Mouse (Mus musculus): ENCODE data around the gene Myof.

Myof gene

GRCm38 (mm10) chr19:38038267-38038666 is 5.1 kb downstream of the Myof start:
- no peak for DNase-seq

DNA sequence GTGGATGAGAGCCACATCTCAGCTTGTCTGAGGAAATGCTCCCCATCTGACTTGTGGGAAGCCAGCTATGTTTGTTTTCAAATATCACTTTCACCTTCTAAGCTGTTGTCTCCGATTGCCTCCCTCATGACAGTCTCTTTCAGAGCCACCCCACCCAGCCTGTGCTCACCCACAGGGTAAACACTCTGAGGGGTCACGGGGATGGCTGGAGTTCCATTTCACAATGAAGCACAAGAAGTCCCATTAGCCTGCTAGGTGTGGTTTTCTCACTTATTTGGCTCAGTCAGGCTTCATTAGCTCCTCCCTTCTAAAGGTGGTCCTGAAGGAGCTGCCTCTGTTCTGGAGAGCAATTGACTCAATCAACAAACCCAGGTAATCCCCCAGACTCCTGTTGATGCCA is 7.6 kb downstream of the Myof start:
- DNase-seq: no peak

- DNase-seq: no peak
Observed at GRCm38 (mm10) chr19:38034696-38035095, 8.7 kb downstream of the Myof start.

DNA sequence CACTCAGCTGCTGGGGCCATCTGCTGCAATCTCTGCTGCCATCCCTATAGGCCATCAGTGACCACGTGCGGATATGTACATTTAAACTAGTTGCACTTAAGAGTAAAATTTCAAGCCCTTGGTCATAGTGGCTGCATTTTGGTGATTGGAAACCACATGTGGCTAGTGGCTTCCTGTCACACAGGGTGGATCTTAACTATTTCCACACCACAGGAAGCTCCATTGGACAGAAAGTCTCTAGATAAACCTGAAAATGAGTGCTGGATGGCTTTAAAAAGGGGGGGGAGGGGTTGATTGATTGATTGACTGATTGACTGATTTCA is 9.7 kb downstream of the Myof start:
- no peak for DNase-seq

DNA sequence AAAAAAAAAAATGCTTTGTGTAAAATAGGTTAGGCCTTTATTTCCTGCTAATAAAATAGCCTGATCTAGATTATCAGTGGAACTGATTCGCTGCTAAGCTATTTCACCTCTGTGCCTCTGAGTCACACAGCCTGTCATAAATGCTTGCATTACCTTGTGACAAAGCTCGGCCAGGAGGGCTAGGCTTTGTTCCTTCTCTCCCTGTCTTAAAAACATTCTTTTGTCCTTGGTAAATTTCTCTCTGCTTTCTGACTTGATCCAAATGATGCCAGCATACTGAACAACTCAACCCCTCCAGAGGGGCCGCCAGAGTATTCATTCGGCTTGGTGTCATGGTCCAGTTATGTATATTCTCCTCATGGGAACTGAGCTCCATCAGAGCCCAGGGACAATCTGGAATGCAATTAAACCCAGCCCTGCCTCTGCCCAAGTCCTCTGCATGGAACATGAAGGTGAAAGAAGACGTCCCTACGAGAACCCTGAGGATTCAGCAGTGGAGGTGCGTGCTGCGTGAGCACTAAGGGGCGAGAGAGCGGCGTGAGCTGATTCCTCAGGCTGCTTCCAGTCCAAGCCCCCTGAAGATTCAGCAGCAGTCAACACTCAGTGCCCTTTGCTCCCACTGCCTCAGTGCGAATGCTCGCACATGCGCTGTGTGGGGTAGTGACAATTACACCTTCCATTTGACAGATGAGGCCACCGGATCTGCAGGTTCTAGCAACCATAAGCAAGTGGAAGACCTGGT is 10.2 kb downstream of the Myof start:
- DNase-seq: no peak

GRCm38 (mm10) chr19:38031144-38031543 is 12.2 kb downstream of the Myof start:
- no peak for DNase-seq

- peak; percentile 41 for DNase-seq
Observed at GRCm38 (mm10) chr19:38030673-38031137, 12.7 kb downstream of the Myof start.

DNA sequence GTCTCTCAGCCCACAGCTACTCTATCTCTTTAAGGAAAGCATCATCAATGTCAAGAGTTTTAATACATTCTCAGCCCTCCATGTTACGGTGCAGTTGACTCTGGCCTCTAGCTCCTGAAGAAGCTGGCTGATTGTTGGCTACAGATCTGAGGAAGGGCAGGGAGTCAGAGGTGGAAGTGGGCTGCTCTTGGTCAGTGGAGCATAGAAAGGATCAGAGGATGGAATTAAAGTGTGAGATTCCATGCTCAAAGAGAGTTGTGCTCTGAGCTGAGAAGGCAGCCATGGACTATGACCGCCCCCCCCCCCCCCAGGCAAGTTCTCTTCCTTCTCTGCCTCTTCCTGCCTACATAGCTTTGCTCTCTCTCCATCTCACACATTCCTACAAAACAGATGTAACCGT is 13.5 kb downstream of the Myof start:
- DNase-seq: no peak

DNA sequence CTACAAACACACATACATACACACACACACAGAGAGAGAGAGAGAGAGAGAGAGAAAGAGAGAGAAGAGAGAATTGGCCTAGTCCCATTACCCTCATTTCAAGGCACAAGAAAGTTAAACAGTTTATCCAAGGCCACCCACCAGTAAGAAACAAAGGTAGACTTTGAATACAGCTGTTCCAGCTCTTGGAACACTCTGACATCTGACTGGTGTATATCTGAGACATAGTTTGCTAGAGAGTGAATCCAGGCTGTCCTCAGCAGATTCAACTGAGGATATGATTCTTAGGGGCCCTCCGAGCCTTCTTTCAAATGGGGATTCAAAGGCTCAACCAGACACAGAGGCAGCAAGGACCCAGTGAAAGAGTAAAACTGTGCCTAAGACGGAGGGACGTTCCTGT is 14.1 kb downstream of the Myof start:
- DNase-seq: no peak

DNA sequence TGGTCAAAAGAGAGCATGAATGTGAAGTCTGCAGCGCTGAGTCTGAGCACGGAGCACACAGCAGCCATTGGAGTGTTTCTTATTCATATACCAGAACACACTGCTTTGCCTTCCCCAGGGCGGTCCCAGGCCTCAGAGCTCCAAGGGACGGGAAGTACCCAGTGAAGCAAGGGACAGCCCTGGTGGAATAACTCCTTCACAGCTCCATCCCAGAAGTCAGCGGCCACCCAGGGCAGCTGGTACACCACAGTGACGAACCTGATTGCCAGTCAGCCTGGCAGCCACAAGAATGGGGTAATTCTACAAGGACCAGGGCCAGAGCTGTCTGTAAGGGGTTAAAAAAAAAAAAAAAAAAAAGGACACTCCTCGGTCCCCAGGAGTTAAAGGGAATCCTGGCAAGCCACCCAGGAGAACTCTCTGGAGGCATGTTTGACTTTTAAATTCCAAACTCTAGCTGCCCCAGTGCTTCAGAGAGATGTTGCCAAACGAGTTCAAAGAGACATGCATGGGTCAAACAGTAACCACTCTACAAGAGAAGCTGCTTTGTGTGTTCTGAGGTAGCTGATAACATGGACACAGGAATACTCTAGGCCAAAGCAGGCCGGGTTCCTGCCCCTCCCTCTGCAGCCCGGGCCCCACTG is 15.4 kb downstream of the Myof start:
- DNase-seq: no peak

GRCm38 (mm10) chr19:38027389-38027788 is 16.0 kb downstream of the Myof start:
- no peak for DNase-seq

GRCm38 (mm10) chr19:38026211-38026624 is 17.2 kb downstream of the Myof start:
- DNase-seq: no peak

DNA sequence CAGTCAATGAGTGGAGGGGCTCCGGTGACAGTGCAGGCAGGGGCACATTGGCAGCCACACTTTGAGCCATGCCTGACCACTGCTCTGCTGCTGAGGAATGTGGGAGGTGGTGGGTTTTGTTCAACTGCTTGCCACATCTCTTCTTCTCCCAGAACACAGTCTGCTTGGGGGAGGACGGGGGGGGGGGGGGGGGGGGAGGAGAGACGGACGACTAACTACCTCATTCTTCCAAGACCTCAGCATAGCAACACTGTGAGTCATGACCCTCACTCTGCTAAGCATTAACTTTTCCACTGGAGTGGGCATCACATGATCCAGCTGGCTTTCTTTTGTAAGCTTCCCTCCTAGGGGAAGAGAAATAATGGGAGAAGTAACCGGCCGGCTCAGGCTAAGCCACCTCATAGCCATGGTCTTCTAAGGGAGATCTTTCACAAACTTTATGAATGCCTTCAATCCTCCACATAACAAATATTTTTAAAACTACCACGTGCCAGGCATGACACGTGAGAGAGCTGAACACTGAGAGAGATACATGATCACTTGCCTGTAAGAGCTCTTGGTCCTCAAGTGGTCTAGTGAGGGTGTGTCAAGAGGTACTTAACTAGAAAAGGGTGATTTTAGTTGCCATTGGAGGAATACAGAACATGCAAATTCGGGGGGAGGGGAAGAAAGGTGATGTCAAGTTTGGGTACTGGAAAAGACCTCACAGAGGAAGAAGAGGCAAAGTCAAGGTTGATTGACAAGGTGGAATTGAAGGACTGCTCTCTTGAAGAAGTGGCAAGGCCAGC is 17.9 kb downstream of the Myof start:
- DNase-seq: no peak

DNA sequence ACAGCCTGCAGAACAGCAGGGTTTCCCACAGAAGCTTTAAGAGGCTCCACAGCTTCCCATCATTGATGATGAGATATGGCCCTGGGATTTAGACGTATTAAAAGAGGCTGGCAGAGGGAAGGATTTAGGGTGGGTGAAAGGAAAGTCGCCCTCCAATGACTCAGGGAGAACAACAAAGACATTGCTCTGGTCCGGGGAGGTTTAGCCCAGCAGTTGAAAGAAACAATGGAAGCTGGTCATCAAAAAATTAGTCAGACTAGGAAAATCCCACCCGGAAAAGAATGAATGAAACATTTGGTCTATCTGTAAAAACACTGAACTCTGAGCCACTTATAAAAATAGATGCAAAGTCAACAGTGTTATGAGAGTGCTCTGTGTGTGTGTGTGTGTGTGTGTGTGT is 19.8 kb downstream of the Myof start:
- DNase-seq: no peak

DNA sequence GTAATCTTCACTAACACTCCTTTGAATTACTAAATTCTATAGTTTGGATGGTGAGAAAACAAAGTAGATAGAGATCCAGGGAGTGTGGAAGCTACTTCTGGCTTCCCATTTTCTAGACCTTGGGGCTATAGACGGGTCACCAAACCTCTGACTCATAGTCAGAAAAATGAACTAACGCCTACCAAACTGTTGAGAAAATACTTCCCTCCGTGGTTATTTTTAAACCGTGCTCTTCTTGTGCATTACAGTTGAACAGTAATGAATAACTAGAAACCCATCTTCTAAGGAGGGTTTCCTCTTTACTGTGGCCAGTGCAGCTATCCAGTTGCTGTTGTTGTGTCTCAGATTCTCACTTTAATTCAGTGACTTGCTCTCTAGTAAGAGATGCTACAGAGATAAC is 20.7 kb downstream of the Myof start:
- no peak for DNase-seq

GRCm38 (mm10) chr19:38015873-38016254 is 27.5 kb downstream of the Myof start:
- no peak for DNase-seq

DNA sequence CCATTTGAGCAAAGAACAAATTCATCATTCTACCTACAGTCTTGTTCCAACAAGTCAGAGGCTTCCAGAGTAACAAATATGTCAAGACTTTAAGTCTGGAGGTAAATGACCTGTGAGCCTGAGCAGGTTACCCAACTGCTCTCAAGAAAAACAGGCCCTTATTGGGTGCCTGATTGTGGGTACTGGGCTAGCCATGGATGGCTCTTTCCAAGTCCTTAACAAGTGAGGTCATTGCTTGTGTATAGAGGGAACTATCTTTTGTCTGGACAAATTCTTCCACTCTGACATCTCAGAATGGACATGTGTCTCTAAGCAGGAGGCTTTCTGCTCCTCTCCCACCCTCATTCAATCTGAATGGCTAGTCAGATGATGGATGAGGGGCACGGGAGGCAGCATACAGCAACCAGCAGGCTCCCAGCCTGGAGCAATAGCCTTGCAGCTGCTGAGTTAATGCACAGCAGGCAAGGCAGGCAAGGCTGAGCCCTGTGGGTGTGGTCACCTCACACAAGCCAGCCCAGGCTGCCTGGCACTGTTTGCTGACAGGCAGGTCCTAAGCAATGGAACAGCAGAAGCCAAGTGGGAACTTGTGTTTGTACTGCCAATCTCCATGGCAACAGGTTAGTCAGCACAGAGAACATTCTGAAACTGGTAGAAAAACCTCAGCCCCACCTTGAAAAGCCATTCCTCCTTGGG is 28.1 kb downstream of the Myof start:
- peak; percentile 44 for DNase-seq

DNA sequence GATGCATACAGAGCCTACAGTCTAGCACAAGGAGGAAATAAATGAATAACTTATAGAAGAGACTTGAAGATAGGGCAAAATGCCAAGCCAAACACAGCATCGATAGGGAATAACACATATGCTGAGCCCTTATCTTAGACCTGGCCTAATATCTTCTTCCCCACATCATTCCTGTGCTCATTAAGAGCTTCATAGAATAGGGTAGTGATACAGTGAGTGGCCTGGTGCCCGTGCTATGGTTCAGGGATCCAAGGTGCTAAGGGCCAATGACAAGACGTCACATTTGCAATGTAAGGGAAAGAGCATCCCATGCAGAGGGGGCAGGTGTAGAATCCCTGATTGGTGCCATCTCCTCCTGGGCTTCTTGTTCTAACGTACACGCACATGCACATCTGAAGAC is 28.9 kb downstream of the Myof start:
- no peak for DNase-seq

- no peak for DNase-seq
Observed at GRCm38 (mm10) chr19:38011379-38011778, 32.0 kb downstream of the Myof start.

- DNase-seq: no peak
Observed at GRCm38 (mm10) chr19:38004809-38005380, 38.5 kb downstream of the Myof start.

- DNase-seq: no peak
Observed at GRCm38 (mm10) chr19:38003671-38004521, 39.5 kb downstream of the Myof start.

GRCm38 (mm10) chr19:38002816-38003215 is 40.6 kb downstream of the Myof start:
- no peak for DNase-seq

Data from right cerebral cortex, postnatal 4 days (tissue).